Mouse (Mus musculus) neutrophil, adult 5-6 weeks (primary cell): Measurements from ENCODE around the gene Myo16. TPM values are rescaled to one million over a fixed set of nuclear protein-coding genes. Genes with fewer than 3 reads are reported as not detected.

Experiments
- ATAC-seq: fragments of 151-379, 151-347 bp; 2 replicates; pipeline ENCODE4 v1.8.0; 2017; ENCODE audit warnings: mild to moderate bottlenecking, moderate TSS enrichment; ENCODE audit not compliant: insufficient number of reproducible peaks, poor library complexity, low FRiP score, severe bottlenecking; ENCODE audit errors: extremely low read depth
- total RNA-seq: library from RNA; stranded (forward); fragments of 200-1000 nt; gene quantifications from 2 replicates; pipeline ENCODE4 v1.2.3, GENCODE M21; 2017

The Myo16 gene
- total RNA-seq, 1 experiment from 2014 or later, result 0.12 TPM

GRCm38 (mm10) chr8:10562636-10563035 lies 408.9 kb downstream of the Myo16 start:
- ATAC-seq, result no peak

GRCm38 (mm10) chr8:10565231-10566029 lies 411.7 kb downstream of the Myo16 start:
- ATAC-seq, result no peak

GRCm38 (mm10) chr8:10568448-10568847 lies 414.7 kb downstream of the Myo16 start:
- ATAC-seq, result no peak

GRCm38 (mm10) chr8:10574096-10574495 lies 420.4 kb downstream of the Myo16 start:
- 0 out of 2 replicates have a peak, but pooled peaks have one; percentile 36 for ATAC-seq

GRCm38 (mm10) chr8:10575244-10575643 lies 421.5 kb downstream of the Myo16 start:
- ATAC-seq, result no peak

GRCm38 (mm10) chr8:10586956-10587744 lies 433.4 kb downstream of the Myo16 start:
- no peak for ATAC-seq

- ATAC-seq, result no peak
Measured at GRCm38 (mm10) chr8:10589422-10589933, 435.8 kb downstream of the Myo16 start.

GRCm38 (mm10) chr8:10592917-10593316 lies 439.2 kb downstream of the Myo16 start:
- ATAC-seq, result no peak

- no peak for ATAC-seq
Measured at GRCm38 (mm10) chr8:10596353-10596752, 442.6 kb downstream of the Myo16 start.

- no peak for ATAC-seq
Measured at GRCm38 (mm10) chr8:10597595-10597994, 443.9 kb downstream of the Myo16 start.

- ATAC-seq, result no peak
Measured at GRCm38 (mm10) chr8:10598889-10599288, 445.2 kb downstream of the Myo16 start.

GRCm38 (mm10) chr8:10606028-10606815 lies 452.5 kb downstream of the Myo16 start:
- no peak for ATAC-seq

- ATAC-seq, result no peak
Measured at GRCm38 (mm10) chr8:10606816-10607209, 453.1 kb downstream of the Myo16 start.

GRCm38 (mm10) chr8:10611636-10612035 lies 457.9 kb downstream of the Myo16 start:
- no peak for ATAC-seq

GRCm38 (mm10) chr8:10613371-10613770 lies 459.7 kb downstream of the Myo16 start:
- ATAC-seq, result no peak

- ATAC-seq, result no peak
Measured at GRCm38 (mm10) chr8:10619689-10620088, 466.0 kb downstream of the Myo16 start.

- no peak for ATAC-seq
Measured at GRCm38 (mm10) chr8:10625262-10625661, 471.6 kb downstream of the Myo16 start.

- ATAC-seq, result no peak
Measured at GRCm38 (mm10) chr8:10628725-10629124, 475.0 kb downstream of the Myo16 start.

- ATAC-seq, result no peak
Measured at GRCm38 (mm10) chr8:10629862-10630261, 476.2 kb downstream of the Myo16 start.
